Mouse (Mus musculus) midbrain, embryonic 10.5 days (tissue): Measurements from ENCODE around the gene Nme3. TPM values are rescaled to one million over a fixed set of nuclear protein-coding genes. Genes with fewer than 3 reads are reported as not detected.
A peak's percentile ranks its signal among the peaks of the same experiment; 100 is the strongest.

Experiments
- DNase-seq: peaks from one replicate; pipeline ENCODE4 v3.0.0-alpha.2; 2017; ENCODE audit warnings: low spot score
- H3K27ac ChIP-seq: fragments of 300-500 bp; sonication (generic); replicated peaks from 2 replicates; pipeline ENCODE4 v1.5.1; 2016; ENCODE audit warnings: mild to moderate bottlenecking
- H3K27me3 ChIP-seq: fragments of 300-500 bp; sonication (generic); 2 replicates; pipeline ENCODE4 v1.6.1; 2016; ENCODE audit warnings: low read depth, mild to moderate bottlenecking; ENCODE audit not compliant: poor library complexity, severe bottlenecking
- H3K36me3 ChIP-seq: fragments of 300-500 bp; sonication (generic); 2 replicates; pipeline ENCODE4 v1.6.1; 2016; ENCODE audit warnings: mild to moderate bottlenecking, moderate library complexity
- H3K4me1 ChIP-seq: fragments of 300-500 bp; sonication (generic); 2 replicates; pipeline ENCODE4 v1.6.1; 2016
- H3K4me3 ChIP-seq: fragments of 300-500 bp; sonication (generic); 2 replicates; pipeline ENCODE4 v1.5.1; 2016; ENCODE audit warnings: mild to moderate bottlenecking, moderate library complexity
- H3K9me3 ChIP-seq: fragments of 300-500 bp; sonication (generic); replicated peaks from 2 replicates; pipeline ENCODE4 v1.6.1; 2016; ENCODE audit warnings: mild to moderate bottlenecking
- WGBS: fragments of 180-500 bp; shearing (Covaris S2); methylation state at CpG from one replicate; pipeline ENCODE4 v1.1.7; 2016; 5-methylcytosine and 5-hydroxymethylcytosine counted together
- polyA plus RNA-seq: library from polyadenylated mRNA; unstranded; fragments of >200 nt; fragmentation: Nextera tagmentation; extraction: Ambion mirVana; gene quantifications from 2 replicates; pipeline ENCODE4 v1.2.1, GENCODE M21; 2016

The Nme3 gene
- polyA plus RNA-seq, result 46.2 and 47.0 TPM in 2 replicates

- no peaks in the 10 kb centered on the region for H3K27me3 ChIP-seq
- WGBS, result 1% methylated on average over 50 of the region's 50 CpGs
- H3K9me3 ChIP-seq, result no peaks in the 10 kb centered on the region
- peak; percentile 79 for DNase-seq
- peaks cover 72% of the 10 kb centered on the region for H3K36me3 ChIP-seq
- peak within 1 kb of the TSS; percentile 91 for H3K4me3 ChIP-seq
- peak within 1 kb of the TSS; percentile 91 for H3K27ac ChIP-seq
- peaks cover 45% of the 10 kb centered on the region for H3K4me1 ChIP-seq
Observed at GRCm38 (mm10) chr17:24896241-24896992, at the start of gene Nme3. Gene Nme3 (plus strand): TSS chr17:24896500.

GRCm38 (mm10) chr17:24847386-24847785 is 48.9 kb upstream of the Nme3 start:
- Histone ChIP-seq H3K27me3 (peaks cover 10% of the 10 kb centered on the region), H3K4me3 (no peak overlapping the region), H3K9me3 (no peaks in the 10 kb centered on the region), H3K4me1 (peaks cover 30% of the 10 kb centered on the region), H3K27ac (no peak overlapping the region), H3K36me3 (no peaks in the 10 kb centered on the region)
- 90% methylated on average over 1 of the region's 1 CpGs for WGBS
- no peak for DNase-seq

GRCm38 (mm10) chr17:24848600-24849031 is 47.7 kb upstream of the Nme3 start:
- no peak for DNase-seq
- Histone ChIP-seq H3K27ac (no peak overlapping the region), H3K27me3 (peaks cover 10% of the 10 kb centered on the region), H3K36me3 (peaks cover 4% of the 10 kb centered on the region), H3K4me3 (peak overlapping the region; percentile 77), H3K4me1 (peaks cover 30% of the 10 kb centered on the region), H3K9me3 (no peaks in the 10 kb centered on the region)

DNA sequence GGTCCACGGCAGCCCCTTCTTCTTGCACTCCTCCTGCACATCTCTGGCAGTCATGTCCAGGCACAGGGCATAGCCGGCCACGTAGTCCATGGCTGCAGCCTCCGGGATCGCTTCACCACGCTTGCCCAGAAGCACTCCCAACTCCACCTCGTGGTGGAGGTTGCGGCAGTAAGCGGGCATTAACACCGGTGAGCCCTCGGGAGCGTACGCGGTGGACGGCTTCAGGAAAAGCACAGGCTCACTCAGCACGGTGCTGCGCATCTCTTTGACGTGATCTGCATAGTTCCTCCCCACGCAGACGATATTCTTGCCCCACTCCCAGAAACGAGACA is 46.6 kb upstream of the Nme3 start:
- H3K9me3 ChIP-seq, result no peaks in the 10 kb centered on the region
- no peak for DNase-seq
- peak overlapping the region; percentile 77 for H3K4me3 ChIP-seq
- peak overlapping the region; percentile 92 for H3K27ac ChIP-seq
- H3K4me1 ChIP-seq, result peaks cover 30% of the 10 kb centered on the region
- peaks cover 10% of the 10 kb centered on the region for H3K27me3 ChIP-seq
- peaks cover 14% of the 10 kb centered on the region for H3K36me3 ChIP-seq
- WGBS, result under 1% methylated on average over 21 of the region's 21 CpGs

GRCm38 (mm10) chr17:24850065-24850772 is 46.1 kb upstream of the Nme3 start, which contains the start of gene Fahd1:
Gene Fahd1 (minus strand): TSS chr17:24850364.
- WGBS, result under 1% methylated on average over 58 of the region's 58 CpGs
- peaks cover 14% of the 10 kb centered on the region for H3K36me3 ChIP-seq
- H3K9me3 ChIP-seq, result no peaks in the 10 kb centered on the region
- DNase-seq, result peak; percentile 97
- H3K4me3 ChIP-seq, result peak within 1 kb of the TSS; percentile 77
- peaks cover 10% of the 10 kb centered on the region for H3K27me3 ChIP-seq
- H3K4me1 ChIP-seq, result peaks cover 30% of the 10 kb centered on the region
- peak within 1 kb of the TSS; percentile 92 for H3K27ac ChIP-seq

- H3K27ac ChIP-seq, result peak overlapping the region; percentile 70
- H3K27me3 ChIP-seq, result peaks cover 10% of the 10 kb centered on the region
- no peaks in the 10 kb centered on the region for H3K9me3 ChIP-seq
- DNase-seq, result no peak
- peaks cover 14% of the 10 kb centered on the region for H3K36me3 ChIP-seq
- peaks cover 30% of the 10 kb centered on the region for H3K4me1 ChIP-seq
- 2% methylated on average over 20 of the region's 20 CpGs for WGBS
- peak overlapping the region; percentile 77 for H3K4me3 ChIP-seq
Observed at GRCm38 (mm10) chr17:24850773-24851127, 45.5 kb upstream of the Nme3 start.

DNA sequence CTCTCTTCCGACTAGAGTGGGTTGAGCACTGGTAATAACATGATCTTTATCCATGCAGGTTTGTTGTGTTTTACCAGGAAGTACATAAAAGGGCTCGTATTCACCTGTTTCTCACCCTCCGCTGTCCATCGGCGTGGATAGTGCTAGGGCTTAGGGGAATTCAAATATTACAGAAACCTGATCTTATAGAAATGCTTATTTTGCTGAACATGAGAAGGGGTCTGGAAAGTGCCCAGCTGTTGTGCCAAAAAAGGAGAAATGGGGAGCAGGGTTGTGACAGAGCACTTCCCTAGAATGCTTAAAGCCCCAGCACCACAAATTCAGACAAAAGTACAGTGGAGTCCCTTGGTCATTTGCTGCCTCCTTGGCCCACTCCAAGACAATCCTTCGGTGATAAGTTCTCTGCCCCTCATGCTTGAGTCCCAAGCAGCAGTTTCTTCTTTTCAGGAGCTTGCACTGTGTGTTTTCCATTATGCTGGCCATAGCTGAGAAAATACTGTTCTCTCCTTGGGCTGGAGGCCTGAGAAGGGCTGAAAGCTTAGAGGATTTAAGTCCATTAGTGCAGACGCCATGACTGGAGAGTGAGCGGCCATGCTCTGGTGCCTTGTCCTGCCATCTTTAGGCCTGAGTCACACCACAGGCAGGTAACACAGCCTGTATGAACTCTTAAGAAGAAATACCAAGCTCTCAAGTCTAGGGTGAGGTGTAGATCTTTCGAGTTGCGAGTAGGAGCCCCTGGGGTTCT is 44.7 kb upstream of the Nme3 start:
- WGBS, result 83% methylated on average over 10 of the region's 10 CpGs
- H3K9me3 ChIP-seq, result no peaks in the 10 kb centered on the region
- peak overlapping the region; percentile 77 for H3K4me3 ChIP-seq
- H3K36me3 ChIP-seq, result peaks cover 20% of the 10 kb centered on the region
- peaks cover 30% of the 10 kb centered on the region for H3K4me1 ChIP-seq
- no peak for DNase-seq
- no peak overlapping the region for H3K27ac ChIP-seq
- H3K27me3 ChIP-seq, result peaks cover 10% of the 10 kb centered on the region

- H3K27me3 ChIP-seq, result peaks cover 9% of the 10 kb centered on the region
- DNase-seq, result no peak
- peaks cover 8% of the 10 kb centered on the region for H3K4me1 ChIP-seq
- 77% methylated on average over 3 of the region's 3 CpGs for WGBS
- no peak overlapping the region for H3K4me3 ChIP-seq
- no peak overlapping the region for H3K27ac ChIP-seq
- H3K9me3 ChIP-seq, result no peaks in the 10 kb centered on the region
- peaks cover 38% of the 10 kb centered on the region for H3K36me3 ChIP-seq
Observed at GRCm38 (mm10) chr17:24855838-24856464, 40.3 kb upstream of the Nme3 start.

- H3K36me3 ChIP-seq, result peaks cover 44% of the 10 kb centered on the region
Observed at GRCm38 (mm10) chr17:24856589-24856988, 39.7 kb upstream of the Nme3 start.

GRCm38 (mm10) chr17:24857831-24858470 is 38.3 kb upstream of the Nme3 start:
- Histone ChIP-seq H3K36me3 (peaks cover 57% of the 10 kb centered on the region), H3K27me3 (no peaks in the 10 kb centered on the region), H3K9me3 (no peaks in the 10 kb centered on the region), H3K27ac (no peak overlapping the region), H3K4me1 (no peaks in the 10 kb centered on the region), H3K4me3 (no peak overlapping the region)
- 89% methylated on average over 8 of the region's 8 CpGs for WGBS
- DNase-seq, result no peak

More at GRCm38 (mm10) chr17:24856589-24856988, 39.7 kb upstream of the Nme3 start:
- H3K4me1 ChIP-seq, result peaks cover 2% of the 10 kb centered on the region
- no peaks in the 10 kb centered on the region for H3K9me3 ChIP-seq
- H3K4me3 ChIP-seq, result no peak overlapping the region
- H3K27ac ChIP-seq, result no peak overlapping the region
- H3K27me3 ChIP-seq, result peaks cover 3% of the 10 kb centered on the region
- 93% methylated on average over 13 of the region's 13 CpGs for WGBS
- DNase-seq, result no peak

GRCm38 (mm10) chr17:24858967-24859366 is 37.3 kb upstream of the Nme3 start:
- peaks cover 49% of the 10 kb centered on the region for H3K36me3 ChIP-seq
- no peak overlapping the region for H3K27ac ChIP-seq
- no peaks in the 10 kb centered on the region for H3K27me3 ChIP-seq
- DNase-seq, result no peak
- H3K9me3 ChIP-seq, result no peaks in the 10 kb centered on the region
- no peaks in the 10 kb centered on the region for H3K4me1 ChIP-seq
- H3K4me3 ChIP-seq, result no peak overlapping the region
- 91% methylated on average over 6 of the region's 6 CpGs for WGBS

- Histone ChIP-seq H3K27me3 (no peaks in the 10 kb centered on the region), H3K27ac (no peak overlapping the region), H3K36me3 (peaks cover 43% of the 10 kb centered on the region), H3K4me1 (no peaks in the 10 kb centered on the region), H3K9me3 (no peaks in the 10 kb centered on the region), H3K4me3 (no peak overlapping the region)
- 94% methylated on average over 8 of the region's 8 CpGs for WGBS
- DNase-seq, result no peak
Observed at GRCm38 (mm10) chr17:24860076-24860475, 36.2 kb upstream of the Nme3 start.
